Mouse (Mus musculus): Measurements from ENCODE around the gene Mfsd4a. TPM values are rescaled to one million over a fixed set of nuclear protein-coding genes. Genes with fewer than 3 reads are reported as not detected.
A peak's percentile ranks its signal among the peaks of the same experiment; 100 is the strongest.

Gene Mfsd4a
- total and polyA plus RNA-seq, 2 experiments from 2014 or later = 4.5 to 6.4 TPM

DNA sequence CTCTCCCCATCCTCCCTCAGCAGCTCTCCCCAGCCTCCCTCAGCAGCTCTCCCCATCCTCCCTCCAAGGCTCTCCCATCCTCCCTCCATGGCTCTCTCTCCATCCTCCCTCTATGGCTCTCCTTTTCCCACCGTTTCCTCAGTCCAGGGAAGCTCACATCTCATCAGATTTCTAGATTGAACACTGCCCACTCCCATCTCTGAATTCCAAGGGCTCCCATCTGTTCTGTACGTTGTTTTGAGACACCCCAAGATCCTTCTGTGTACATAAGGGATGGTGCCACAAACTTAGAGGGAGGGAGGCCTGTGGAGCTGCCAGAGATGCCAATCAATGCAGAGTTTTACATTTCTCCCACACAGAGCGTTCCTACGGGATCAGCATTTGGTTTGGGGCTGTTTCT is 24.1 kb downstream of the Mfsd4a start:
- Histone ChIP-seq H3K27me3 (ENCODE audit: control insufficient read depth, insufficient read depth, low read length) (no peaks in the 10 kb centered on the region), H3K27ac (ENCODE audit: low read depth) (no peak overlapping the region), H3K9me3 (replicated peaks; ENCODE audit: control insufficient read depth, low read length) (no peaks in the 10 kb centered on the region), H3K9ac (replicated peaks; ENCODE audit: low read depth, low read length) (no peak overlapping the region), H3K4me2 (ENCODE audit: low read depth, low read length) (no peak overlapping the region), H3K4me1 (ENCODE audit: control insufficient read depth, insufficient read depth) (no peaks in the 10 kb centered on the region), H3K36me3 (replicated peaks; ENCODE audit: control insufficient read depth, insufficient read depth, low read length) (no peaks in the 10 kb centered on the region), H3K4me3 (ENCODE audit: low read depth, low read length) (no peak overlapping the region)
- DNase-seq (ENCODE audit: low spot score) (no peak), ATAC-seq (ENCODE audit: insufficient read depth, low read depth) (no peak)
- WGBS = 57% methylated on average over 4 of the region's 4 CpGs
- no peak for TF ChIP-seq CTCF (IDR thresholded peaks at IDR 0.05; ENCODE audit: low read depth)
- no peak for TF ChIP-seq EP300 (IDR thresholded peaks at IDR 0.05; ENCODE audit: low read depth)

DNA sequence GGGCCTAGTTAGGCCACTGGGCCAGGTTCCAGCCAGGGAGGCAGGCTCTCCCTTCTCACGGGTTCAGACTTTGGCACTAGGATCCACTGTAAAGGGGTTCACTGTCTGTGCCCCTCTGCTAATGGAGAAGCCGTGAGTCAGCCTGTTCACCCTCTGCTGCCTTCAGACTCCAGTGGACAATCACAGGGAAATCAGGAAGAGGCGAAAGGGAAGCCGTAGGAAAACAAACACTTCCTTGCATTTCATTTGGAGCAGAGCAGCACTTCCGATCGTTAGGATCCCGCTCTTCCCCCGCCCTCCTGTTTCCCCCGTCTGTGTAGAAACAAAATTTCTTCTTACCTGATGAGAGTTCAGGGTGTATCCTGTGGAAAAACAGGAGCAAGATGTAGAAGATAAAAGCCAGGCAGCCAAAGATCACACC is 27.7 kb downstream of the Mfsd4a start:
- peak; percentile 71 for ATAC-seq (ENCODE audit: insufficient read depth, low read depth)

DNA sequence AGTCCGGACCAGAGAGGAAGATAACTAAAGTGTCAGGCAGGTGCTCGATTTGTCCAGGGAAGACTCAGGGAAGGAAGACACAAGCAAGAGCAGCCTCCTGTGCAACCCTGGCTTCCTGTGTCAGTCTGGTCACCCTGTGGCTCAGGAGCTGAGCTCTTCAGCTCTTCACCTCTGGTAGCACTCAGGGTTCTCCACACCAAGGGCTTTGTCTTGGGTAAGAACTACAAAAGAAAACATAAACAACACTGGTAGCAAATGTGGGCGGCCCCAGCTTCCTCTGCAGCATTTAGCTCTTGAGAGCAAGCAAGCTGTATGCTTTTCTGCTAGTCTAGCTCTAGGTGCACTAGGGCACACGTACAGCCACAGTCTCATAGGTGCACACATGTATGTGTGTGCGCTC is 29.1 kb downstream of the Mfsd4a start:
- Histone ChIP-seq H3K4me1 (ENCODE audit: control insufficient read depth, insufficient read depth) (no peaks in the 10 kb centered on the region), H3K9me3 (replicated peaks; ENCODE audit: control insufficient read depth, low read length) (no peaks in the 10 kb centered on the region), H3K4me3 (ENCODE audit: low read depth, low read length) (no peak overlapping the region), H3K36me3 (replicated peaks; ENCODE audit: control insufficient read depth, insufficient read depth, low read length) (peaks cover 11% of the 10 kb centered on the region), H3K9ac (replicated peaks; ENCODE audit: low read depth, low read length) (no peak overlapping the region), H3K27me3 (ENCODE audit: control insufficient read depth, insufficient read depth, low read length) (no peaks in the 10 kb centered on the region), H3K4me2 (ENCODE audit: low read depth, low read length) (no peak overlapping the region), H3K27ac (ENCODE audit: low read depth) (peak overlapping the region; percentile 47)
- no peak for TF ChIP-seq EP300 (IDR thresholded peaks at IDR 0.05; ENCODE audit: low read depth)
- TF ChIP-seq CTCF (IDR thresholded peaks at IDR 0.05; ENCODE audit: low read depth) = no peak
- DNase-seq (ENCODE audit: low spot score) = no peak
- 62% methylated on average over 5 of the region's 5 CpGs for WGBS
- no peak for ATAC-seq (ENCODE audit: insufficient read depth, low read depth)

More for the DNA sequence above, 27.7 kb downstream of the Mfsd4a start:
- Histone ChIP-seq H3K36me3 (replicated peaks; ENCODE audit: control insufficient read depth, insufficient read depth, low read length) (no peaks in the 10 kb centered on the region), H3K9me3 (replicated peaks; ENCODE audit: control insufficient read depth, low read length) (no peaks in the 10 kb centered on the region), H3K27me3 (ENCODE audit: control insufficient read depth, insufficient read depth, low read length) (no peaks in the 10 kb centered on the region), H3K9ac (replicated peaks; ENCODE audit: low read depth, low read length) (no peak overlapping the region), H3K4me3 (ENCODE audit: low read depth, low read length) (no peak overlapping the region), H3K4me2 (ENCODE audit: low read depth, low read length) (no peak overlapping the region), H3K4me1 (ENCODE audit: control insufficient read depth, insufficient read depth) (no peaks in the 10 kb centered on the region), H3K27ac (ENCODE audit: low read depth) (peak overlapping the region; percentile 75)
- peak; percentile 53 for DNase-seq (ENCODE audit: low spot score)
- WGBS = 62% methylated on average over 9 of the region's 9 CpGs
- no peak for TF ChIP-seq CTCF (IDR thresholded peaks at IDR 0.05; ENCODE audit: low read depth)
- TF ChIP-seq EP300 (IDR thresholded peaks at IDR 0.05; ENCODE audit: low read depth) = peak; percentile 92; the same call in 1 of the 2 replicates

DNA sequence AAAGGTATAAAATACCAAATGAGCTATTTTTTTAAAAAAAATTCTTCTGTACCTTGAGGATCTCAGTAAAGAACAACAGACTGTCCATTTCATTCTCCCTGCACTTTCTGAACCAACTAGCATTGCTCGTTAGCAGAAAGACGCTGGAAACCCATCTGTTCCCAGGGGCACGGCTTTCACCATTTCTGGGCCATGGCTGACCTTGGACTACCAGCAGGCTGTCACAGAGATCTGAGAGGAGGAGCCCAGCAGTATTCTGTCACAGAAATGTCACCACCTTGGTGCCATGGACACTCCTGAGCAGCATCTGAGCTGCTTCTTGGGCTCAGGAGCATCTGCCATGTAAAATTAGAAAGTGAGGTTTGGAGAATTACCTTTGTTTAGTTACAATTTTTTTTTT is 30.1 kb downstream of the Mfsd4a start:
- Histone ChIP-seq H3K9ac (replicated peaks; ENCODE audit: low read depth, low read length) (no peak overlapping the region), H3K27me3 (ENCODE audit: control insufficient read depth, insufficient read depth, low read length) (no peaks in the 10 kb centered on the region), H3K36me3 (replicated peaks; ENCODE audit: control insufficient read depth, insufficient read depth, low read length) (peaks cover 21% of the 10 kb centered on the region), H3K4me2 (ENCODE audit: low read depth, low read length) (no peak overlapping the region), H3K4me1 (ENCODE audit: control insufficient read depth, insufficient read depth) (no peaks in the 10 kb centered on the region), H3K4me3 (ENCODE audit: low read depth, low read length) (no peak overlapping the region), H3K9me3 (replicated peaks; ENCODE audit: control insufficient read depth, low read length) (no peaks in the 10 kb centered on the region), H3K27ac (ENCODE audit: low read depth) (no peak overlapping the region)
- ATAC-seq (ENCODE audit: insufficient read depth, low read depth) (no peak), DNase-seq (ENCODE audit: low spot score) (no peak)
- TF ChIP-seq CTCF (IDR thresholded peaks at IDR 0.05; ENCODE audit: low read depth) (no peak), EP300 (IDR thresholded peaks at IDR 0.05; ENCODE audit: low read depth) (no peak)
- WGBS = 78% methylated on average over 3 of the region's 3 CpGs

DNA sequence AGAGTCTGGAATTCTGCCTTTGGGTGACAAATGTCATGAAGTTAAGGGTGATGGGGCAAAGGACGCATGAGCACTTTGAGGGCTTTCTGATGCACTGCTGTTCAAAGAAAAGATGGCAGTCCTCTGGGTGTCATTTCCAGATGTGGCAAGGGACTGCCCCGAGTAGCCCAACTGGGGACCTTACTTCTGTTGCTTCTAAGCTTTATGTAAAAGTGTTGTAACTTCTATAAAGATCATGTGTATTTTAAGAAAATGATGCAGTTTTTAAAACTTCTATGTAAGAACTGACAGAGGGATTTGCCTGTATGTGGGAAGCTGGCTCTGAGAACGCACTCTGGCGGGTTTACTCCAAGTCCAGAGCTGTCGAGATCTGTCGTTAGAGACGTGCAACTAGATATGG is 35.7 kb downstream of the Mfsd4a start:
- Histone ChIP-seq H3K4me2 (ENCODE audit: low read depth, low read length) (no peak overlapping the region), H3K9me3 (replicated peaks; ENCODE audit: control insufficient read depth, low read length) (no peaks in the 10 kb centered on the region), H3K4me3 (ENCODE audit: low read depth, low read length) (no peak overlapping the region), H3K36me3 (replicated peaks; ENCODE audit: control insufficient read depth, insufficient read depth, low read length) (peaks cover 71% of the 10 kb centered on the region), H3K27ac (ENCODE audit: low read depth) (no peak overlapping the region), H3K4me1 (ENCODE audit: control insufficient read depth, insufficient read depth) (no peaks in the 10 kb centered on the region), H3K9ac (replicated peaks; ENCODE audit: low read depth, low read length) (no peak overlapping the region), H3K27me3 (ENCODE audit: control insufficient read depth, insufficient read depth, low read length) (no peaks in the 10 kb centered on the region)
- TF ChIP-seq EP300 (IDR thresholded peaks at IDR 0.05; ENCODE audit: low read depth) (no peak), CTCF (IDR thresholded peaks at IDR 0.05; ENCODE audit: low read depth) (no peak)
- ATAC-seq (ENCODE audit: insufficient read depth, low read depth) (no peak), DNase-seq (ENCODE audit: low spot score) (no peak)
- WGBS = 80% methylated on average over 7 of the region's 7 CpGs

DNA sequence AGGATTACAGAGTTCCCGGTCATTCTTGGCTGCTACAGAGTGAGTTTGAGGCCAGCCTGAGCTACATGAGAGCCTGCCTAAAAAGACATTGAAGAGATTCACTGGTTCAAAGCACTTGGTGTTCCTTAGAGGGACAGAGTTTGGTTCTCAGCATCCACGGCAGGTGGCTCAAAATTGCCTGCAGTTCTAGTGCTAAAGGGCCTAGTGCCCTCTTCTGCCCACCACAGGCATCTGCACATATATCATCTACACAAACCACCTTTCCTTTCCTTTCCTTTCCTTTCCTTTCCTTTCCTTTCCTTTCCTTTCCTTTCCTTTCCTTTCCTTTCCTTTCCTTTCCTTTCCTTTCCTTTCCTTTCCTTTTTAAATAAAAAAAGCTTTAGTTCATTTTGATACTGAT is 37.3 kb downstream of the Mfsd4a start:
- ATAC-seq (ENCODE audit: insufficient read depth, low read depth) (no peak), DNase-seq (ENCODE audit: low spot score) (no peak)
- peak; percentile 24 for TF ChIP-seq CTCF (IDR thresholded peaks at IDR 0.05; ENCODE audit: low read depth)
- no peak for TF ChIP-seq EP300 (IDR thresholded peaks at IDR 0.05; ENCODE audit: low read depth)
- Histone ChIP-seq H3K27ac (ENCODE audit: low read depth) (no peak overlapping the region), H3K4me3 (ENCODE audit: low read depth, low read length) (no peak overlapping the region), H3K36me3 (replicated peaks; ENCODE audit: control insufficient read depth, insufficient read depth, low read length) (peaks cover 83% of the 10 kb centered on the region), H3K4me1 (ENCODE audit: control insufficient read depth, insufficient read depth) (no peaks in the 10 kb centered on the region), H3K9ac (replicated peaks; ENCODE audit: low read depth, low read length) (no peak overlapping the region), H3K27me3 (ENCODE audit: control insufficient read depth, insufficient read depth, low read length) (no peaks in the 10 kb centered on the region), H3K4me2 (ENCODE audit: low read depth, low read length) (no peak overlapping the region), H3K9me3 (replicated peaks; ENCODE audit: control insufficient read depth, low read length) (no peaks in the 10 kb centered on the region)
- 64% methylated on average over 2 of the region's 2 CpGs for WGBS

Data from heart, postnatal 0 days (tissue).